Mouse (Mus musculus) forebrain, embryonic 11.5 days (tissue): ENCODE measurements around the gene Mast2. TPM values are rescaled to one million over a fixed set of nuclear protein-coding genes. Genes with fewer than 3 reads are reported as not detected.

Experiments used
- ATAC-seq: fragments of 200-750 bp; cut with Nextera tagmentation; replicated peaks from 2 replicates; pipeline ENCODE4 v1.8.0; 2017; ENCODE audit warnings: moderate TSS enrichment; ENCODE audit not compliant: low FRiP score
- DNase-seq: peaks from one replicate; pipeline ENCODE4 v3.0.0-alpha.2; 2017; ENCODE audit warnings: low spot score
- H3K27ac ChIP-seq: fragments of 300-500 bp; sonication (generic); 2 replicates; pipeline ENCODE4 v1.5.1; 2014; ENCODE audit warnings: low read depth, low read length
- H3K27me3 ChIP-seq: fragments of 300-500 bp; sonication (generic); 2 replicates; pipeline ENCODE4 v1.6.1; 2014; ENCODE audit warnings: mild to moderate bottlenecking, low read length, mixed read lengths; ENCODE audit not compliant: control insufficient read depth, insufficient read depth
- H3K36me3 ChIP-seq: fragments of 300-500 bp; sonication (generic); 2 replicates; pipeline ENCODE4 v1.6.1; 2014; ENCODE audit warnings: mild to moderate bottlenecking, low read length, moderate library complexity, mixed read lengths; ENCODE audit not compliant: control insufficient read depth, insufficient read depth
- H3K4me1 ChIP-seq: fragments of 300-500 bp; sonication (generic); replicated peaks from 2 replicates; pipeline ENCODE4 v1.6.1; 2014; ENCODE audit warnings: low read length, mixed read lengths; ENCODE audit not compliant: control insufficient read depth, insufficient read depth
- H3K4me2 ChIP-seq: fragments of 300-500 bp; sonication (generic); 2 replicates; pipeline ENCODE4 v1.6.1; 2014; ENCODE audit warnings: low read depth, mild to moderate bottlenecking, low read length, moderate library complexity, mixed read lengths; ENCODE audit not compliant: severe bottlenecking
- H3K4me3 ChIP-seq: fragments of 300-500 bp; sonication (generic); 2 replicates; pipeline ENCODE4 v1.5.1; 2014; ENCODE audit warnings: low read depth, low read length
- H3K9ac ChIP-seq: fragments of 300-500 bp; sonication (generic); 2 replicates; pipeline ENCODE4 v1.6.1; 2014; ENCODE audit warnings: low read length
- H3K9me3 ChIP-seq: fragments of 300-500 bp; sonication (generic); 2 replicates; pipeline ENCODE4 v1.6.1; 2016; ENCODE audit warnings: low read length, mixed read lengths; ENCODE audit not compliant: control insufficient read depth
- WGBS: fragments of 180-500 bp; shearing (Covaris S2); extraction: QIAGEN DNeasy Blood & Tissue Kit; methylation state at CpG from one replicate; pipeline ENCODE4 v1.1.7; 2014; 5-methylcytosine and 5-hydroxymethylcytosine counted together
- polyA plus RNA-seq: library from polyadenylated mRNA; unstranded; fragments of >200 nt; fragmentation: Nextera tagmentation; extraction: Ambion mirVana; gene quantifications from 2 replicates; pipeline ENCODE4 v1.2.1, GENCODE M21; 2014

Gene Mast2
- polyA plus RNA-seq, 1 experiment from 2014 or later, result 37.6 TPM

DNA sequence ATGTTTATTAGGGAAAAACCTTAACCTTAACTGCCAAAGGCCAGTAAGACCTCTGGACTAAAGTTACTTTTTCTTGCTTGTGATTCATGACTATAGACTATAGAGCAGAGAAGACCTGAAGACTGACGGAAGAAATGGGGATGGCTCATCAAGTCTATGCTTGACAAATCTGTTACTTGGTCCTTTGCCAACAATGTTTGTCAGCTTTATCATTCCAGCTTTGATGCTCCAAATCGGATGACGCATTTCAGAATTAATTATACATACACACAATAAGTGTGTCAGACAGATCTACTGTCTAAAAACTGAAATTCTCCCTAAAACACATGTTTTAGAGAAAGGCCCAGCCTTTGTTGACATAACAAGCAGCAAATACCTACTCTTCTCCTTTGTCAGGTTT, 134.7 kb downstream of the Mast2 start:
- Histone ChIP-seq H3K36me3 (0 out of 2 replicates have a peak, but pooled peaks cover 3% of the 10 kb centered on the region), H3K4me3 (no peak overlapping the region), H3K27ac (no peak overlapping the region), H3K9ac (no peak overlapping the region), H3K4me2 (no peak overlapping the region), H3K9me3 (no peaks in the 10 kb centered on the region), H3K27me3 (no peaks in the 10 kb centered on the region), H3K4me1 (no peaks in the 10 kb centered on the region)
- DNase-seq (no peak), ATAC-seq (no peak)
- WGBS, result 96% methylated on average over 3 of the region's 3 CpGs

DNA sequence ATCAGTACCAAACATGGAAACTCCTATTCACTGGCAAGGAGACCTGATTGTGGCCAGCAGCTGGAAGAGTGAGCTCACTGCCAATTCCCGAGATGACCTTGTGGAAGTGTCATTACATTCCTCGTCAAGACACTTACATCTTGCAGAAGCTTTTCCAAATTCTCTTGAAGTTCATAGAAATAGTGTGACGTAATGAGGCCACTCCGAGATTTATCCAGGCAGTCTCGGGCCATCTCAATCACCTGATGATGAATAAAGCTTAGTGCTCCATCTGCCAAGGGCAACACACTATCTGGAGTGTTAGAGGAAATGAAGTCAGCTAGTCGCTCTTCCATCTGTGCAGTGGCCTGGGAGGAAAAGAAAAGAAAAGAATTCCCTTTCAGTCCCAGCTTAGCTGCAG, 141.9 kb downstream of the Mast2 start:
- Histone ChIP-seq H3K4me2 (no peak overlapping the region), H3K36me3 (peaks cover 3% of the 10 kb centered on the region; the same call in 1 of the 2 replicates), H3K4me3 (no peak overlapping the region), H3K9me3 (no peaks in the 10 kb centered on the region), H3K9ac (no peak overlapping the region), H3K4me1 (no peaks in the 10 kb centered on the region), H3K27me3 (no peaks in the 10 kb centered on the region), H3K27ac (no peak overlapping the region)
- DNase-seq, result no peak
- no peak for ATAC-seq
- 92% methylated on average over 6 of the region's 6 CpGs for WGBS

DNA sequence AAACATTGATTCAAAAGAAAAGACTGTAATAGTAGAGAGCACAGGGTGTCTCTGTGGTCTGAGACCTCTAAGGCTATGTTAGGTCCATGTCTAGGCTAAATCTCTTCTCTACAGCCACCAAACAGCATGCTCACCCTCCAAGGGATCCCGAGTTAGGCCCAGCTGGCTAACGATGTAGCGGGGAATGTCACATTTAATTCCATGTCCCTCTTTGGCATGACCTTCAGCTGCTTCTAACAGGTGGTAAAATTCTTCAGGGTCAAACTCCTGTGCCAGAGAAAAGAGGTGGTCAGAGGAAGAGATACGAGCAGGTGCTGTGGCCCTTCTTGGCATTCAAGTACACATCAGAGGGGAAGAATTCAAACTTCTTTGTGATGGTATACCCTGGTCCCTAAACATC, 146.4 kb downstream of the Mast2 start:
- DNase-seq (no peak), ATAC-seq (no peak)
- no peak overlapping the region for H3K4me2 ChIP-seq
- no peak overlapping the region for H3K9ac ChIP-seq
- H3K27ac ChIP-seq, result no peak overlapping the region
- H3K27me3 ChIP-seq, result no peaks in the 10 kb centered on the region
- H3K4me1 ChIP-seq, result no peaks in the 10 kb centered on the region
- no peak overlapping the region for H3K4me3 ChIP-seq
- H3K9me3 ChIP-seq, result no peaks in the 10 kb centered on the region
- H3K36me3 ChIP-seq, result peaks cover 3% of the 10 kb centered on the region; the same call in 1 of the 2 replicates
- WGBS, result 93% methylated on average over 4 of the region's 4 CpGs

DNA sequence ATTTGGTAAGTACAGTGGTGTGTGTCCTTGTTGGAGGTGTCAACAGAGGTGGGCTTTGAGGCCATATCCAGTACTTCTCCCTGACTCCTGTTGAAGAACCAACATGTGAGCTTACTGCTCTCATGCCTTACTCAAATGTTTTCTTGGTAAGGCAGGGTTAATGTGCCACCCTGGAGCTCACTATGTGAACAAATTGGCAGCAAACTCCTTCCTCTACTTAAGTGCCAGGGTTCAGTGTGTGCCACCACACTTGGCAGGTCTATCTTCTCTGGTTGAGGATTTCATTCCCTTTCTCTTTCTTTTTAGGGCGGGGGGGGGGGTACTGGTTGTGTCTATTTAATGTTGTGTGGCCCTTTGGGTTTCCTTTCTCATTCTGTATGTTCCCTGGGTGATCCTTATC, 159.4 kb downstream of the Mast2 start:
- H3K9ac ChIP-seq, result no peak overlapping the region
- no peaks in the 10 kb centered on the region for H3K27me3 ChIP-seq
- no peak overlapping the region for H3K4me3 ChIP-seq
- H3K9me3 ChIP-seq, result no peaks in the 10 kb centered on the region
- no peak for DNase-seq
- no peak for ATAC-seq
- peaks cover 7% of the 10 kb centered on the region; the same call in 1 of the 2 replicates for H3K36me3 ChIP-seq
- 17% methylated on average over 1 of the region's 1 CpGs for WGBS
- H3K4me1 ChIP-seq, result no peaks in the 10 kb centered on the region
- no peak overlapping the region for H3K4me2 ChIP-seq
- H3K27ac ChIP-seq, result no peak overlapping the region

DNA sequence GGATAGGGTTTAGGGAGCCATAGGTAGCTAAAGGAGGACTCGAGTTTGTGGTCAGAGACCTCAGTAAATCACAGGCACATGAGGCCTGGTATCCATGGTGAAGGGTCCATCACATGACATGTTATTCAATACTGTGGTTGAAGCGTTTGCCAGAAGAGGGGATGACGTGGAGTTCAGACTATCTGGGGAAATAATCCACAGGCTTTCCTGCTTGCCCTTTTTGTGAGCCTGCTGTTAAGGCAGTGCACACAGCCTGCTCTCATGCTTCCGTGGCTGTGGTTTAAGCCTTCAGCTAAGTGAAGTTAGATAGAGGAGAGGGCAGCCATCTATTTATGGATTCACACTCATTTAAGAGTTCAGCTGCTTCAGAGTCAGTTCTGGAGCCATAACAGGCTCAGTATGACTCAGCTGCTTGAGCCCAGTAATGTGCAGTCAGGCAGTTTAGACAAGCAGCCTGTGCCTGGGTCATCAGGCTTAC, 163.1 kb downstream of the Mast2 start:
- Histone ChIP-seq H3K9ac (no peak overlapping the region), H3K4me1 (no peaks in the 10 kb centered on the region), H3K36me3 (no peaks in the 10 kb centered on the region; the same call in 1 of the 2 replicates), H3K9me3 (no peaks in the 10 kb centered on the region), H3K4me3 (no peak overlapping the region), H3K4me2 (no peak overlapping the region), H3K27ac (no peak overlapping the region), H3K27me3 (no peaks in the 10 kb centered on the region)
- DNase-seq (no peak), ATAC-seq (no peak)
- 85% methylated on average over 4 of the region's 4 CpGs for WGBS

DNA sequence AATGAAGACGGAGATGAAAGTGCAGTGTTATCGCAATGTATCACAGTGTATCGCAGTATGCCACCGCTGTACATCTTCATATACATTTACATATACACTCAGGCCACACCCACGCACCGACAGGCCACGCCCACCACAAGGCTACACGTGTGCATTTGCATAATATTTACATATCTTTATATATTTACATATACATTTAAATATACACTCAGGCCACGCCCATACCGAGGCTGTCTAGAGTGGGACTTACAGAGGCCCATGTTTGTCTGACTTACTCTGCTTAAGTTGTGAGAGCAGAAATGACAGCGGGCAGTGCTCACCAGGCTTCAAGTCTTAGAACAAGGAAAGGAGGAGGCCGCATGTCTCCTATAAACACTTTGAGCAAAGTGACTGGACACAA, 170.7 kb downstream of the Mast2 start:
- no peaks in the 10 kb centered on the region for H3K4me1 ChIP-seq
- no peak overlapping the region for H3K27ac ChIP-seq
- WGBS, result 84% methylated on average over 12 of the region's 12 CpGs
- no peaks in the 10 kb centered on the region for H3K9me3 ChIP-seq
- H3K27me3 ChIP-seq, result no peaks in the 10 kb centered on the region
- H3K4me2 ChIP-seq, result no peak overlapping the region
- no peak overlapping the region for H3K9ac ChIP-seq
- H3K4me3 ChIP-seq, result no peak overlapping the region
- ATAC-seq, result no peak
- DNase-seq, result no peak
- H3K36me3 ChIP-seq, result peaks cover 10% of the 10 kb centered on the region; the same call in 1 of the 2 replicates

DNA sequence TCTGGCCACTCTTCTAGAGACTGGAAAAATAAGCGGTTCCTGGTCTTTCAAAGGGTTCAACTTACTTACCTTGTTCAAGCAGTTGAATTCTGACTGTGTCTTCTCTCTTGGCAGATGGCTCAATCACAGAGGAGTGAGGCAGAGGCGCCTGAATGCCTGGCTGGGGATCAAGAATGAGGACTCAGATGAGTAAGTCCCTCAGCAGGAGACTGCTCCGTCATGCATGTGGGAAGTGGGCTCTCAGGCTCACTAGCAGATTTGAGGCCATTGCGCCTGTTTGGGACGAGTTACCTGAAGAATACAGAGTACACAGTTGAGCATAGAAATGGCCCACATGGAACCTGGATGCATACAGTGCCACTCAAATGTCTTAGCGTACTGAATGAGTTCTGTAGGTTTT, 172.4 kb downstream of the Mast2 start:
- 92% methylated on average over 6 of the region's 6 CpGs for WGBS
- Histone ChIP-seq H3K4me3 (no peak overlapping the region), H3K36me3 (peaks cover 15% of the 10 kb centered on the region; the same call in 1 of the 2 replicates), H3K9me3 (no peaks in the 10 kb centered on the region), H3K9ac (no peak overlapping the region), H3K27ac (no peak overlapping the region), H3K4me2 (no peak overlapping the region), H3K4me1 (no peaks in the 10 kb centered on the region), H3K27me3 (no peaks in the 10 kb centered on the region)
- ATAC-seq (no peak), DNase-seq (no peak)

DNA sequence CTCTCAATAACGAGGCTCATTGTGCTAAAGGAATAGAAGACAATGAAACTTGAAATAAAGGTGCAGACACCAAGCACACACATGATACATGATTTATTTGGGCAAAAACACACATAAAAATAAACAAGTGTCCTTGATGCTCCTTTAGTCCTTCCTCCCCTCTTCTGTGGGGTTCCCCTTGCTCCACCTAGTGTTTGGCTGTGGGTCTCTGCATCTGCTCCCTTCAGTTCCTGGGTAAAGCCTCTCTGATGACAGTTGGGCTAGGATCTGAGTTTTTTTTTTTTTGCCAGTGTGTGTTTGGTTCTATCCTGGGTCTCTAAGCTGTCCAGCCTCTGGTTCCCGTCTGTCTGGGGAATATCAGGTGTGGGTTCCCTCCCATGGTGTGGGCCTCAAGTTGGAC, 181.8 kb downstream of the Mast2 start:
- Histone ChIP-seq H3K27ac (no peak overlapping the region), H3K9ac (no peak overlapping the region), H3K9me3 (no peaks in the 10 kb centered on the region), H3K27me3 (no peaks in the 10 kb centered on the region), H3K4me1 (no peaks in the 10 kb centered on the region), H3K4me3 (no peak overlapping the region), H3K4me2 (no peak overlapping the region), H3K36me3 (peaks cover 5% of the 10 kb centered on the region; the same call in 1 of the 2 replicates)
- ATAC-seq (no peak), DNase-seq (no peak)
- 82% methylated on average over 2 of the region's 2 CpGs for WGBS

DNA sequence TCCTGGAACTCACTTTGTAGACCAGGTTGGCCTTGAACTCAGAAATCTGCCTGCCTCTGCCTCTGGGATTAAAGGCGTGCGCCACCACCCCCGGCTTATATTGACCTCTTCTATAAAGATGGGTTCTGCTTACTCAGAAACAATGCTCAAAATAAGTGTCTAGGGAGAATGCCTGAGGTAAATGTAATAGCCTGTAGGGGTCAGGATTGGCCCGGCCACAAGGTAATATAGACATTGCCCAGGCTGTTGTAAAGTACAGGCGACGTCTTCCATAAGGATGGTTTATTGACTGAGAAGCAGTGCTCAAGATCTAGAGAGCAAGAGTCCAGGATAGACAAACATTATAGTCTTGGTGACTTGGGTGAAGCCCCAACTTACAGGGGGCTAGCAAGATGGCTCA, 195.8 kb downstream of the Mast2 start:
- no peaks in the 10 kb centered on the region for H3K27me3 ChIP-seq
- H3K36me3 ChIP-seq, result peaks cover 7% of the 10 kb centered on the region
- H3K4me1 ChIP-seq, result no peaks in the 10 kb centered on the region
- no peak overlapping the region for H3K9ac ChIP-seq
- ATAC-seq (no peak), DNase-seq (no peak)
- H3K9me3 ChIP-seq, result no peaks in the 10 kb centered on the region
- no peak overlapping the region for H3K4me3 ChIP-seq
- 96% methylated on average over 6 of the region's 6 CpGs for WGBS
- no peak overlapping the region for H3K4me2 ChIP-seq
- H3K27ac ChIP-seq, result no peak overlapping the region
